Mouse (Mus musculus): ENCODE results near the gene Olfm2. TPM values are rescaled to one million over a fixed set of nuclear protein-coding genes. Genes with fewer than 3 reads are reported as not detected.

The Olfm2 gene
- polyA plus RNA-seq, 1 experiment from 2014 or later, result 209 TPM

DNA sequence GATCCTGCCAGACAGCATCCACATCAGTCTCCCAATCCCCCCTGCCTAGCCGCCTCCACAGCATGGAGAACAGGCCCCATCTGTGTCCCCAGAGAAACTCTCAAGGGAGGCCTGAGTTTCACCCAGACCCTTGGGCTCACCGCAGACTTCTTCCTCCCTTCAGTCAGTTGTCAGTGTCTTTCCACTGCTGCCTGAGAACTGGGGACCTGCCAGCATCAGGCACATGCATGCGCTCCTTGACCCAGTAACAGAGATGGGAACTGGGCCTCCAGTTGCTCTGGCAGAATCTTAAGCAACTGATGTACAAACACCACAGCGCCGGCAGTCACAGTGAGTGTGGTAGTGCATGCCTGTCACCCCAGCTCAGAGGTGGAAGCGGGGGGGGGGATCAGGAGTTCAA lies 12.7 kb upstream of the Olfm2 start:
- WGBS, result 83% methylated on average over 6 of the region's 6 CpGs
- Histone ChIP-seq H3K4me3 (no peak overlapping the region), H3K27me3 (replicated peaks) (no peaks in the 10 kb centered on the region), H3K4me1 (no peaks in the 10 kb centered on the region; the same call in 1 of the 2 replicates), H3K4me2 (no peak overlapping the region), H3K27ac (no peak overlapping the region), H3K9ac (no peak overlapping the region), H3K36me3 (replicated peaks) (no peaks in the 10 kb centered on the region), H3K9me3 (no peaks in the 10 kb centered on the region)
- ATAC-seq (replicated peaks), result no peak

DNA sequence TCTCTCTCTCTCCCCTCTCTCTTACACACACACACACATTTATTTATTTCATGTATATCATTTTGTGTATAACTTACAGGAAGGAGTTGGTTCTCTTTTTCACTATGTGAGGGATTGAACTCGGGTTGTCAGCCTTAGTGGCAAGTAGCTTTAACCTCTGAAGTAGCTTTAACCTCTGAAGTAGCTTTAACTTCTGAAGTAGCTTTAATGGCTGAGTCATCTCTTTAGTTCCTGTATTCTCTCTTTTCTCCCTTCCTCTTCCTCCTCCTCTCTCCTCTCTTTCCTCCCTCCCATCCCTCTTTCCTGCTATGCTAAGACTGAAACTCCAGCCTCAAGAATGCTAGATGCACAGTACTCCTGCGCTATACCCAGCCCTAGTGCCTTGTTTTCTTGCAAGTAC lies 12.1 kb upstream of the Olfm2 start:
- H3K4me1 ChIP-seq, result no peaks in the 10 kb centered on the region; the same call in 1 of the 2 replicates
- H3K27ac ChIP-seq, result no peak overlapping the region
- no peaks in the 10 kb centered on the region for H3K9me3 ChIP-seq
- H3K27me3 ChIP-seq (replicated peaks), result no peaks in the 10 kb centered on the region
- no peak overlapping the region for H3K4me3 ChIP-seq
- 74% methylated on average over 2 of the region's 2 CpGs for WGBS
- no peak overlapping the region for H3K4me2 ChIP-seq
- no peak overlapping the region for H3K9ac ChIP-seq
- ATAC-seq (replicated peaks), result no peak
- H3K36me3 ChIP-seq (replicated peaks), result no peaks in the 10 kb centered on the region

DNA sequence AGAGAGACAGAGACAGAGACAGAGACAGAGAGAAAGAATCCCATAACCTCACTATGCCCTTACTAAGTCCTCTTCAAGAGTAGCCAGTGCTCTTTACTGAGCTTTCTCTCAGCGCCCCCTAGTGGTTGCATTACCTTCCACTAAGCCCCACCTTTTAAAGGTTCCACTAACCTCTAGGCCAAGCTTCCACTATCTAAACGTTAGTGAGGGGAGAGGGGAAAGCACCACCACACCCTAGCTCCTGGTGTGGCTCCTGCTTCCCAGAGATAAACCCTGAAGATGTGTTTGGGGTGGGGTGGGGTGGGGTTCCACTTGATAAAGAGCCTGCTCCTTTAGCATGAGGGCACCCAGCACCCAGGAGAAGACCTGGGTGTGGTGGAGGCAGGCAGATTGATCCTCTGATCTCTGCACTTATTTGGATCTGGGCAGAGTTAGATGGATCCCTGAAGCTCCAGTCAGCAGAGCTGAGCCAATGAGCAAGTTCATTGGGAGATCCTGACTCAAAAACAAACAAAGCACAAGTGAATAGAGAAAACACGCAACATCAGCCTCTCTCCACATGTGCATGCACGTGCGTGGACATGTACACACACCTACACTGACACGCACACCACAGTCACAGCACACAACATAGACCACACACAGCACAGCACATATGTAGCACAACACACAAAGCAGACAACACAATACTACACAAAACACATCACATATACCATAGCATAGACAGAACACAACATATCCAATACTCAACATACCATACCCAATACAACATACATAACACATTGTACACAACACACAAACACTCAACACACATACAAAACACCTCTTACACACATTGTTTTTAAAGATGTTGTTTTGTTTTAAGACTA lies 11.2 kb upstream of the Olfm2 start:
- H3K9me3 ChIP-seq, result no peaks in the 10 kb centered on the region
- H3K27me3 ChIP-seq (replicated peaks), result no peaks in the 10 kb centered on the region
- no peak overlapping the region for H3K4me3 ChIP-seq
- no peak for ATAC-seq (replicated peaks)
- no peaks in the 10 kb centered on the region; the same call in 1 of the 2 replicates for H3K4me1 ChIP-seq
- no peak overlapping the region for H3K27ac ChIP-seq
- H3K9ac ChIP-seq, result no peak overlapping the region
- WGBS, result 62% methylated on average over 6 of the region's 6 CpGs
- no peaks in the 10 kb centered on the region for H3K36me3 ChIP-seq (replicated peaks)
- no peak overlapping the region for H3K4me2 ChIP-seq

DNA sequence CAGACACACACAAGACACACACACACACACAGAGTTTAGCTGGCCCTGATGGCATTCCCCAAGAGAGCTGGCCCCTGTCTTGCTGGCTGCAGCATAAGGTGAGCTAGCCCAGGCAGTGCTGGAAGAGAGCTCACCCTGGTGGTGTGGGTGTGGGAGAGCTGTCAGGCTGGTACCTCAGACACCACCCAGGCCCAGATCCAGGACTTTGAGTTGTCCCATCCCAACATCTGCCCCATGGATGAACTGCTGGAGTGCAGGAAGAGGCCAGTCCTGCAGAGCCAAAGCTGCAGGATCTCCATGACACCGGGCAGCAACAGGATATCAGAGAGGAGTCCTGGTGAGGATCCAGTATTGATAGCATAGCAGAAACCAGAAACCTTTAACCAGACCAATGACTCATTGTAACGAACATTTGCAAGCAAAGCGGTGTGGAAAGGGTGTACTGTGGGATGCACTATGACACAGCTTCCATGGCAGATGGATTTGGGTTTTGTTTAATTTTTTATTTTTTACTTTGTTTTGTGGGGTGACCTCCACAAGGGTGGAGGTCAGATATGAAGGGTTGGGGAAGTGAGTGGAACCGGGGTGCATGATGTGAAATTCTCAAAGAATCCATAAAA lies 10.0 kb upstream of the Olfm2 start:
- H3K4me2 ChIP-seq, result no peak overlapping the region
- no peaks in the 10 kb centered on the region for H3K27me3 ChIP-seq (replicated peaks)
- WGBS, result 87% methylated on average over 4 of the region's 4 CpGs
- H3K36me3 ChIP-seq (replicated peaks), result no peaks in the 10 kb centered on the region
- H3K4me3 ChIP-seq, result no peak overlapping the region
- H3K27ac ChIP-seq, result no peak overlapping the region
- H3K9ac ChIP-seq, result no peak overlapping the region
- H3K9me3 ChIP-seq, result no peaks in the 10 kb centered on the region
- H3K4me1 ChIP-seq, result no peaks in the 10 kb centered on the region
- ATAC-seq (replicated peaks), result no peak

DNA sequence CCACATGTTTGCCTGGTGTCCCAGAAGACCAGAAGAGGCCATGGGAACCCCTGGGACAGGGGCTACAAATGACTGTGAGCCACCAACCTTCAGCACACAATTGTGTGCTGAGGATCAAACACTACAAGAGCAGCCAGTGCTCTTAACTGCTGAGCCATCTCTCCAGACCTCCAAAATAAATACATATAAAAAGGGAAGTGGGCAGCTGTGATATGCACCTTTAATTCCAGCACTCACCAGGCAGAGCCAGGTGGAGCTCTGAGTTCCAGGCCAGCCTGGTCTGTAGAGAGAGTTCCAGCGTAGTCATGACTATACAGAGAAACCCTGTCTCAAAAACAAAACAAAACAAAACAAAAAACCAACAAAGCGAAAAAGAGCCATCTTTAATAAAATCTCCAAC lies 8.2 kb upstream of the Olfm2 start:
- H3K9ac ChIP-seq, result no peak overlapping the region
- ATAC-seq (replicated peaks), result no peak

DNA sequence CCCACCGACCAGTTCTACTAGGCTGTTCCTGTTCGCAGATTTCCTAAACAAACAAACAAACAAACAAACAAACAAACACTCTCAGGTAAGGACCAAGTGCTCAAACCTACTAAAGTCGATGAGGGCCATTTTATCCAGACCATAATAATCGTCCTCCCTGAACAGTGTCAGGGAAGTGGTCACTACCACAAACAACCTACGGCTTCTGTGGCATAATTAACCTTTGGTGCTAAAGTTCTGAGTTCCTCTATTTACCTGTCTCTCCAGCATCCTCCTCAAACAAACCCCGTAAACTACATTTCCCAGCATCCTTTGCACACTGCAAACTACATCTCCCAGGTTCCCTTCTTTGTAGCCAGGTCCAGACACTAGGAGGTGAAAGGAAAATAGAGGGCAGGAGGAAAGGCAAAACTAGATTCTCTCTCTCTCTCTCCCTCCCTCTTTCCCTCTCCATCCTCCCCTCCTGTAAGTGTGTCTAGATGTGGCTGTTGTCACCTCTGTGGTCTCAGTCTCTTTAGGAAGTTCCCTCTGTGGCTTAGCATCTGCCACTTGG lies 5.4 kb upstream of the Olfm2 start:
- H3K9ac ChIP-seq, result no peak overlapping the region
- H3K9me3 ChIP-seq, result no peaks in the 10 kb centered on the region
- peak; percentile 57 for ATAC-seq (replicated peaks)
- no peak overlapping the region for H3K4me3 ChIP-seq
- H3K4me1 ChIP-seq, result 0 out of 2 replicates have a peak, but pooled peaks cover 6% of the 10 kb centered on the region
- H3K36me3 ChIP-seq (replicated peaks), result no peaks in the 10 kb centered on the region
- no peak overlapping the region for H3K27ac ChIP-seq
- no peak overlapping the region for H3K4me2 ChIP-seq
- H3K27me3 ChIP-seq (replicated peaks), result no peaks in the 10 kb centered on the region
- WGBS, result 67% methylated on average over 6 of the region's 6 CpGs

More for the DNA sequence above, 8.2 kb upstream of the Olfm2 start:
- H3K4me3 ChIP-seq, result no peak overlapping the region
- no peaks in the 10 kb centered on the region for H3K9me3 ChIP-seq
- H3K4me2 ChIP-seq, result no peak overlapping the region
- no peak overlapping the region for H3K27ac ChIP-seq
- no peaks in the 10 kb centered on the region for H3K4me1 ChIP-seq
- 90% methylated on average over 2 of the region's 2 CpGs for WGBS
- H3K36me3 ChIP-seq (replicated peaks), result no peaks in the 10 kb centered on the region
- H3K27me3 ChIP-seq (replicated peaks), result no peaks in the 10 kb centered on the region

DNA sequence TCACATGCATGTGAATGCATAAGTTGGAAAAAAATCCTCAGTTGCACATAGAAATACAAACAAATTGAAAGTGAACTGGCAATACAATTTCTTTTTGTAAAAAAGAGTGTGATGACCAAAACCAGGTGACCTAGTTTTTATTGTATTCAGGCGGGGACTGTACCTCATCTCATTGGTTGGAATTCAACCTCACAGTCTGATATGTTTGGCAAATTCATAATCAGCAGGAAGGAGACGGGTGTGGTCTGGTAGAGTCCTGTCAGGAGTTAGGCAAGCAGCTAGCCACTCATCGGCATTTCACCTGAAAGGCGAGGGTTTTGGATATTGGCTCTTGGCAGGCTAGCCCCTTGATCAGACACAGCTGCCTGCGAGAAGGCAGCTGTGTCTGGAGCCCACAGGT lies 3.1 kb upstream of the Olfm2 start:
- 80% methylated on average over 5 of the region's 5 CpGs for WGBS
- H3K4me3 ChIP-seq, result no peak overlapping the region
- no peak overlapping the region for H3K4me2 ChIP-seq
- no peak overlapping the region for H3K27ac ChIP-seq
- no peaks in the 10 kb centered on the region for H3K36me3 ChIP-seq (replicated peaks)
- H3K4me1 ChIP-seq, result peaks cover 19% of the 10 kb centered on the region
- ATAC-seq (replicated peaks), result no peak
- H3K9me3 ChIP-seq, result no peaks in the 10 kb centered on the region
- no peak overlapping the region for H3K9ac ChIP-seq
- H3K27me3 ChIP-seq (replicated peaks), result no peaks in the 10 kb centered on the region

DNA sequence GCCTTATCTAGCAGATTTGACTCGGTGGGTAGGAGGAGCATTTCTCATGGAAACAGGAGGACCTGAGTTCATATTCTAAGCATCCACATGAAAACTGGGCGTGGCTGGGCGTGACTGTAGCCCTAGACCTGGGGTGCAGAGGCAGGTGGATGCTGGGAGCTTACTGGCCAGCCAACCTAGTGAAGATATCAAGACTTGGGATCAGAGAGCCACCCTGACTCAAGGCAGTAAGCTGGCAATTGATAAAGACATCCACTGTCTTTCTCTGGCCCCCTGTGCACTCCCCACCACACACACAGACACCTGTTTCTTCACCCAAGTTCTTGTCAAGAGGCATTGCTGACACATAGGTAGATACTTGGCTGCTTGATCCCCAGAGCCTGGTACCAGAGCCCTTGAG lies 2.4 kb upstream of the Olfm2 start:
- ATAC-seq (replicated peaks), result no peak
- no peak overlapping the region for H3K9ac ChIP-seq
- H3K4me1 ChIP-seq, result peaks cover 21% of the 10 kb centered on the region
- no peaks in the 10 kb centered on the region for H3K27me3 ChIP-seq (replicated peaks)
- no peaks in the 10 kb centered on the region for H3K36me3 ChIP-seq (replicated peaks)
- H3K4me2 ChIP-seq, result no peak overlapping the region
- no peak overlapping the region for H3K27ac ChIP-seq
- H3K4me3 ChIP-seq, result no peak overlapping the region
- no peaks in the 10 kb centered on the region for H3K9me3 ChIP-seq
- WGBS, result 87% methylated on average over 3 of the region's 3 CpGs

DNA sequence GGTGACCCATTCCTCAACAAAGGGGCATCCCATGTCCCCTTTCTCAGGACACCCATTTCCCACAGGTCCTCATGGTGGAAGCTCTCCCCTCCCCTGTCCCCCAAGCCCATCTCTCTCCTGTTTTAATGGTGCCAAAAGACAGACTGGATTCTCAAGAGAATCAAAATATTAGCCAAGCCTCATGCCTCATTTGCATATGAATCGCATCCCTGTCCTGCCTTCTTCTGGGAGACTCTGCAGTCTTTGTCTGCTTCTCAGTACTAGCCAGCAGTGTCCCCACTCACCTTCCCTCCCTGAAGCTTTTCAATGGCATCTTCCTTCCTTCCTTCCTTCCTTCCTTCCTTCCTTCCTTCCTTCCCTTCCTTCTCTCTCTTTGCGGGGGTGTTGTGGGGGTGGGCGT lies 1.5 kb upstream of the Olfm2 start:
- WGBS, result 8% methylated on average over 3 of the region's 3 CpGs
- H3K9me3 ChIP-seq, result no peaks in the 10 kb centered on the region
- H3K36me3 ChIP-seq (replicated peaks), result no peaks in the 10 kb centered on the region
- no peak overlapping the region for H3K4me2 ChIP-seq
- no peak overlapping the region for H3K4me3 ChIP-seq
- no peak overlapping the region for H3K27ac ChIP-seq
- H3K27me3 ChIP-seq (replicated peaks), result no peaks in the 10 kb centered on the region; the same call in 1 of the 2 replicates
- peaks cover 21% of the 10 kb centered on the region for H3K4me1 ChIP-seq
- H3K9ac ChIP-seq, result no peak overlapping the region
- no peak for ATAC-seq (replicated peaks)

DNA sequence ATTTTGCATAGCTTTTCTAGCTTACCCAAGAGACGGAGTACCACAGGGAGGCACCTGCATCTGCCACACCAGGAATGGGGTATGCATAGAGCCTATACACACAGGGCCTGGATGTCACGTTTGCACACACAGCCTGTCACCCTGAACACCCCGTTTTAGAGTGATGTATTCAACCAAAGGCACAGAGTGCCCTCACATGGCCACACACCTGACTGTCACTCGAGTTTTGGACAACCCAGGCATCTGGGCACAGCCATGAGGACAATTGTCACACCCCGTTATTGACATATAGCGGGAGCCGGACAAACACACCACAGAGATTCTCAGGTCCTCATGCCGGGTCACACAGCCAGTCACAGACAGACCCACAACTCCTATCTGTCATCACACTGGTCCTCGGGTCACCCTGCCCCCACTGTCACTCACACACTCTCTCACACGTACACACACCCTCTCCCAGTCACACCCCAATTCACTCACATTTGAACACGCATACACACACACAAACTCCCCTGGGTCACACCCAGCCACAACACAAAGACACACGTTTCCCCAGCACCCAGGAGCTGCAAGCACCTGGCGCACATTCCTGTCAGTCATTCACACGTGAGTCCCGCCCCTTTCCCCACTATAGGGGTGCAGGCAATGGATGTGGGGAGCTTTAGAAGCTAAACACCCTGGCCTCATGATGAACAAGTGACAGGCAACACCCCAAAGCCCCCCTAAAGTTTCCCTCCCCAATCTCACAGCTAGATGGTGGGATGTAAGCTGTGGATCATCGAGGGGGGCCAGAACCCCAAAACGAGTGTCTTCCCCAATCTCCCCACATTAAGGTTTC lies 801 bp downstream of the Olfm2 start:
- Histone ChIP-seq H3K9ac (peak overlapping the region; percentile 87), H3K27ac (peak overlapping the region; percentile 68), H3K27me3 (replicated peaks) (no peaks in the 10 kb centered on the region; the same call in 1 of the 2 replicates), H3K36me3 (replicated peaks) (no peaks in the 10 kb centered on the region), H3K4me2 (peak overlapping the region; percentile 78), H3K4me1 (peaks cover 24% of the 10 kb centered on the region), H3K4me3 (peak overlapping the region; percentile 80), H3K9me3 (no peaks in the 10 kb centered on the region)
- WGBS, result 8% methylated on average over 17 of the region's 17 CpGs
- peak; percentile 53 for ATAC-seq (replicated peaks)

DNA sequence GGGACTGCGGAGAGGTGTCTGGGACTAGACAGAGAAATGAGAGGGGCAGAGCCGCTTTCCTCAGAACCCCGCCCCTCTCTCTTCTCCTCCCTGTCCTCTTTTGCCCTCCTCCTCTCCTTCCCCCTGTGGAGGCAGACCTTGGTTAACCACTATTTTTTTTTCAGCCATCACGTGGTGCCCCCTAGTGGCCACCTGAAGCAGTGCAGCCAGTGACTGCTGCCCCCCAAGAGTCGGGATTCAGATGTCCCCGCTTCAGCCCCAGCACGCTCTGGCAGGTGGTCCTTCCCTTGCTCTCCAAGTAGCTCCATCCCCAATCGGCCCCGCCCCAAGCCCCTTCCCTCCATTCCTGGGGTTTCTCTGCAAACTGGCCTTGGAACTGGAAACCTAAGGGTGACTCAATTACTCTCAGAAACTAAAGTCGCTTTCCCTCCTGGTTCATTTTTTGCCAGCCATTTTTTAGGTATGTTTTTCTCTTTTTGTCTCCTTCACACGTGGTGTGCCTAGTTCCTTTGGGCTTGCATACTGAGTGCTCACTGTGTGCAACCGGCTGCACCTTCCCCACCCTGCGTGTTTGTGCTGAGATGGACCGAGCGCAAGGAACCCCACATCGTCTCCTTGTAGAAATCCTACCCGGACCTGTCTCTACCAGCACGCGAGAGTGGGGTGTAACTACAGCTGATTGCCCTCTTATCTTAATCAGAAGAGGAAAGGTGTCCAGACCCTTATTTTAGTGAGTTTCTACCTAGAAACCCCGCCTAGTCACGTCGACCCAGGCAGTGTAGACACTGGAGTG lies 2.0 kb downstream of the Olfm2 start:
- H3K27me3 ChIP-seq (replicated peaks), result no peaks in the 10 kb centered on the region; the same call in 1 of the 2 replicates
- H3K4me2 ChIP-seq, result peak overlapping the region; percentile 78
- H3K9ac ChIP-seq, result no peak overlapping the region; the same call in 1 of the 2 replicates
- no peaks in the 10 kb centered on the region for H3K36me3 ChIP-seq (replicated peaks)
- ATAC-seq (replicated peaks), result no peak
- peak overlapping the region; percentile 80 for H3K4me3 ChIP-seq
- no peaks in the 10 kb centered on the region for H3K9me3 ChIP-seq
- H3K4me1 ChIP-seq, result peaks cover 26% of the 10 kb centered on the region
- 11% methylated on average over 22 of the region's 22 CpGs for WGBS
- H3K27ac ChIP-seq, result no peak overlapping the region

Measured in midbrain, embryonic 15.5 days (tissue).